Mouse (Mus musculus) embryonic fibroblast, embryonic 13.5 days (primary cell): ENCODE measurements around the gene Gemin5. TPM values are rescaled to one million over a fixed set of nuclear protein-coding genes. Genes with fewer than 3 reads are reported as not detected.

Experiments
- H3K27ac ChIP-seq: 2 replicates; pipeline ENCODE4 v1.5.1; 2012; ENCODE audit warnings: low read length, control low read depth, inconsistent platforms; ENCODE audit not compliant: insufficient read depth
- H3K4me1 ChIP-seq: 2 replicates; pipeline ENCODE4 v1.6.1; 2011; ENCODE audit warnings: low read length; ENCODE audit not compliant: control insufficient read depth, insufficient read depth
- H3K4me3 ChIP-seq: 2 replicates; pipeline ENCODE4 v1.5.1; 2011; ENCODE audit warnings: mild to moderate bottlenecking, control low read depth, low read length; ENCODE audit not compliant: insufficient read depth
- CTCF ChIP-seq: IDR thresholded peaks from 2 replicates; pipeline ENCODE4 v1.5.1; 2011; ENCODE audit warnings: mild to moderate bottlenecking, control low read depth, low read length, moderate library complexity, borderline replicate concordance; ENCODE audit not compliant: insufficient read depth
- POLR2A ChIP-seq: IDR thresholded peaks from 2 replicates; pipeline ENCODE4 v1.6.1; 2011; ENCODE audit warnings: low read depth, mild to moderate bottlenecking, control low read depth, low read length, moderate library complexity
- polyA plus RNA-seq: library from polyadenylated mRNA; stranded (reverse); fragments of >200 nt; gene quantifications from 2 replicates; pipeline ENCODE4 v1.2.4, GENCODE M21; 2011; ENCODE audit warnings: low read depth; ENCODE audit not compliant: missing spikeins, insufficient read length

Gemin5 gene
- polyA plus RNA-seq, 1 experiment, result 16.1 TPM

GRCm38 (mm10) chr11:58081716-58082115 lies 86.6 kb downstream of the Gemin5 start:
- TF ChIP-seq CTCF (no peak), POLR2A (no peak)
- Histone ChIP-seq H3K4me1 (no peaks in the 10 kb centered on the region), H3K4me3 (no peak overlapping the region), H3K27ac (no peak overlapping the region)

- H3K4me1 ChIP-seq, result no peaks in the 10 kb centered on the region
- H3K27ac ChIP-seq, result no peak overlapping the region
- H3K4me3 ChIP-seq, result no peak overlapping the region
- TF ChIP-seq CTCF, result no peak
- no peak for TF ChIP-seq POLR2A
Measured at GRCm38 (mm10) chr11:58077270-58077669, 91.1 kb downstream of the Gemin5 start.

- H3K4me3 ChIP-seq, result no peak overlapping the region
- no peak overlapping the region for H3K27ac ChIP-seq
- H3K4me1 ChIP-seq, result no peaks in the 10 kb centered on the region
- no peak for TF ChIP-seq POLR2A
- no peak for TF ChIP-seq CTCF
Measured at GRCm38 (mm10) chr11:58072978-58073377, 95.4 kb downstream of the Gemin5 start.

Other genes starting within 250 kb of the Gemin5 start
- 89.9 and 94.4 TPM in 2 replicates for gene Larp1, start 159.5 kb downstream of the Gemin5 start, polyA plus RNA-seq
- not detected in 2 replicates for gene Gm12248, start 75.4 kb downstream of the Gemin5 start, polyA plus RNA-seq
- 56.9 and 58.1 TPM in 2 replicates for gene Cnot8, start 64.4 kb downstream of the Gemin5 start, polyA plus RNA-seq
- gene Mrpl22, start 3.1 kb upstream of the Gemin5 start, polyA plus RNA-seq, result 46.8 and 51.6 TPM in 2 replicates
- 8.3 and 11.7 TPM in 2 replicates for gene Igtp, start 31.0 kb upstream of the Gemin5 start, polyA plus RNA-seq
- gene Irgm2, start 31.1 kb upstream of the Gemin5 start, polyA plus RNA-seq, result 10.0 and 12.3 TPM in 2 replicates
- gene 4930438A08Rik, start 106.3 kb upstream of the Gemin5 start, polyA plus RNA-seq, result not detected in 2 replicates
- 10.3 and 11.6 TPM in 2 replicates for gene Zfp692, start 138.5 kb upstream of the Gemin5 start, polyA plus RNA-seq
- 22.1 and 23.2 TPM in 2 replicates for gene Zfp672, start 161.8 kb upstream of the Gemin5 start, polyA plus RNA-seq
- 21.5 and 25.1 TPM in 2 replicates for gene Sh3bp5l, start 162.2 kb upstream of the Gemin5 start, polyA plus RNA-seq
- not detected in 2 replicates for gene Lypd8, start 210.5 kb upstream of the Gemin5 start, polyA plus RNA-seq